Mouse (Mus musculus) midbrain, embryonic 10.5 days (tissue): ENCODE results near the gene Barhl2. TPM values are rescaled to one million over a fixed set of nuclear protein-coding genes. Genes with fewer than 3 reads are reported as not detected.

ENCODE experiments used
- DNase-seq: peaks from one replicate; pipeline ENCODE4 v3.0.0-alpha.2; 2017; ENCODE audit warnings: low spot score
- H3K27ac ChIP-seq: fragments of 300-500 bp; sonication (generic); replicated peaks from 2 replicates; pipeline ENCODE4 v1.5.1; 2016; ENCODE audit warnings: mild to moderate bottlenecking
- H3K27me3 ChIP-seq: fragments of 300-500 bp; sonication (generic); 2 replicates; pipeline ENCODE4 v1.6.1; 2016; ENCODE audit warnings: low read depth, mild to moderate bottlenecking; ENCODE audit not compliant: poor library complexity, severe bottlenecking
- H3K36me3 ChIP-seq: fragments of 300-500 bp; sonication (generic); 2 replicates; pipeline ENCODE4 v1.6.1; 2016; ENCODE audit warnings: mild to moderate bottlenecking, moderate library complexity
- H3K4me1 ChIP-seq: fragments of 300-500 bp; sonication (generic); 2 replicates; pipeline ENCODE4 v1.6.1; 2016
- H3K4me3 ChIP-seq: fragments of 300-500 bp; sonication (generic); 2 replicates; pipeline ENCODE4 v1.5.1; 2016; ENCODE audit warnings: mild to moderate bottlenecking, moderate library complexity
- H3K9me3 ChIP-seq: fragments of 300-500 bp; sonication (generic); replicated peaks from 2 replicates; pipeline ENCODE4 v1.6.1; 2016; ENCODE audit warnings: mild to moderate bottlenecking
- WGBS: fragments of 180-500 bp; shearing (Covaris S2); methylation state at CpG from one replicate; pipeline ENCODE4 v1.1.7; 2016; 5-methylcytosine and 5-hydroxymethylcytosine counted together
- polyA plus RNA-seq: library from polyadenylated mRNA; unstranded; fragments of >200 nt; fragmentation: Nextera tagmentation; extraction: Ambion mirVana; gene quantifications from 2 replicates; pipeline ENCODE4 v1.2.1, GENCODE M21; 2016

Gene Barhl2
- polyA plus RNA-seq, 1 experiment from 2014 or later, result 4.4 TPM

DNA sequence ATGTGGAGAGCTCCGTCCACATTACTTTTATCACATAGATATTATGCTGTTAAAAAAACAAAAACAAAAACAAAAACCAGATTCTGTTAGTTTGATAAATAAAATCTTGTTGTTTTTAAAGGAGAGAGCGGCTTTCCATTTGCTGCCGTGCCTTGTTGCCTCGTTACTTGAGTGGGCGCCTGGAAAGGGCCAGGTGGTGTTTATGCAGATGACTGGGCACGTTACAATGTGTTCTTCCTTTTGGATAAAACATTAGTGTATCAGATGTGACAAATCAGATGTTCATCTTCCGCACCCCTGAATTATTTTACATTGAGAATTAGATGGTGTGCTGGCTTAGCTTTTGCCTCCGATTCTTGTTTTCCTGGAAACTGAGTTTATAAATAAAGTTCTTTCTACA lies 37.1 kb downstream of the Barhl2 start:
- Histone ChIP-seq H3K4me3 (no peak overlapping the region), H3K27me3 (0 out of 2 replicates have a peak, but pooled peaks cover 2% of the 10 kb centered on the region), H3K36me3 (no peaks in the 10 kb centered on the region), H3K9me3 (no peaks in the 10 kb centered on the region; the same call in 1 of the 2 replicates), H3K4me1 (peaks cover 5% of the 10 kb centered on the region), H3K27ac (no peak overlapping the region)
- 92% methylated on average over 8 of the region's 8 CpGs for WGBS
- DNase-seq, result no peak

DNA sequence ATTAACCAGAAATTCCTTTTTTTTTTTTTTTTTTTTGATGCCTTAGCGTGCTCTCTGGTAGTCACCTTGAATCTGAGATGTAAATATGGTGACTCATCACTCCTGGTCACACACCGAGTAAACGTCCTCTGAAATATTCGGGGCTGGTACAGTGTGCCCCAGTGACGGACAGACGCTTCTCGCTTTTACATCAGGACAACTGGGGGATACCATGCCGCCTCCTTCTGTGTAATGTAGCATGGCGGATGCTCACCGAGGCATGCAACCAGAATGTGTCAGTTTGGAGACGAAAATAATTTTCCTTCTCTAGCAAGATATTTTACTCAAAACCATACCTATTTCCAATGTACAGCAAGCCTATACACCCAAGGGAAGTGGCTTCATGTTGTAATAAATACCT lies 37.6 kb downstream of the Barhl2 start:
- Histone ChIP-seq H3K27me3 (peaks cover 7% of the 10 kb centered on the region; the same call in 1 of the 2 replicates), H3K4me1 (peaks cover 5% of the 10 kb centered on the region), H3K9me3 (no peaks in the 10 kb centered on the region; the same call in 1 of the 2 replicates), H3K36me3 (no peaks in the 10 kb centered on the region), H3K27ac (no peak overlapping the region), H3K4me3 (no peak overlapping the region)
- DNase-seq, result no peak
- WGBS, result 95% methylated on average over 11 of the region's 11 CpGs

DNA sequence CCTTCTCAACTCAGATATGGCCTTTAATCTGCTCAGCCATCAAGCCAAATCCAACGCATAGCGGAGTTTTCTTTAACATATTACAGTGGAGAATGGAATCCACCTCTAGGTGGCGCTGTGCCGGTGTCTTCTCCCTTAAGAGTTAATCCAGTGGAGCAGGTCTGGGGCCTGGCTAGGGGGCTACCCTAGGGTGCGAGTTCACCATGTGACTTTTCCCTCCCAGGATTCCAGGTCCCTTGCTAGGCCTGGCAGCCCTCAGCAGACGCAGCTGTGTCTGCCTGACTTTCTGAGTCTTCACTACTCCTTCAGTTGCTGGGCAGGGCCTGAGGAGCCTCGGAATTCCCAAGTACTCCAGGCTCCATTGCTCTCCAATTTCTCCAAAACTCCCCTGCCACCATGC lies 40.8 kb downstream of the Barhl2 start:
- 37% methylated on average over 7 of the region's 7 CpGs for WGBS

DNA sequence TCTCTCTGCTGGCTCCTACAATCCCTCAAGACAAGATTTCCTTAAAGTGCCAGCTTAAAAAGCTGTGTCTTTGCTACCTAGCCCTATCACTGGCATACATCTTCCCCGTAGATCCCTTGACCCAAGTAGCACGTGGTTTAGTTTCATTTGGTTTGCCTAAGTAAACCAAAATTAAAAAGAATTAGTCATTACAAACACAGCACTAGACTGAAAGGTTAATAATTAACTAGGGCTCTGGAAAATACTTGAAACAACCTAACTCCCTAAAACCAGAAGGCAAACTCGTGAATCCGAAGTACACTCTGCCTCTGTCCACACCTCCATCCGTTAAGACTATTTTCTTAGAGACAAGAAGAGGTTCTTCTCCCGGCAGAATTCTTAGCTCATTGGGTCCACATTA lies 41.4 kb downstream of the Barhl2 start:
- WGBS, result 84% methylated on average over 6 of the region's 6 CpGs

More for the DNA sequence above, 40.8 kb downstream of the Barhl2 start:
- Histone ChIP-seq H3K4me1 (peaks cover 8% of the 10 kb centered on the region), H3K27ac (0 out of 2 replicates have a peak overlapping the region, but pooled peaks have one; percentile 13), H3K27me3 (peaks cover 11% of the 10 kb centered on the region; the same call in 1 of the 2 replicates), H3K36me3 (no peaks in the 10 kb centered on the region), H3K9me3 (no peaks in the 10 kb centered on the region), H3K4me3 (no peak overlapping the region)
- DNase-seq, result peak; percentile 45

DNA sequence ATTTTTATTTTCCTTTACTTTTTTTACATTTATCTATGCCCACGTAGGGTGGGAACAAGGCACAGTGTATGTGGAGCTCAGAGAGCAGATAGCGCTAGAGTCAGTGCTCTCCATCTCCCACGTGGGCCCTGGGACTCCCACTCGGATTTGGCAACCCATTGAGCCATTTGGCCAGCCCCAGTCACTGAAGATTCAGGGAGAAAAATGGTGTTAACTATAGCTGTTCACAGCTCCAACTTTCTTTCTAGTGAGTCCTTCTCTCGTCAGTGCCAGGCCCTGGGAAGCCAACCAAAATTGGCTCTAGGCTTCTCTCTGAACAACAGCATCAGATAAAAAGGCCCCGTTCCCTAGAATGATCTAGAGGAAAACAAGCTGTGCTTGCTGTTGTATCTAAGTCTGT lies 42.2 kb downstream of the Barhl2 start:
- Histone ChIP-seq H3K36me3 (no peaks in the 10 kb centered on the region), H3K27me3 (peaks cover 11% of the 10 kb centered on the region; the same call in 1 of the 2 replicates), H3K4me1 (peaks cover 8% of the 10 kb centered on the region; the same call in 1 of the 2 replicates), H3K27ac (no peak overlapping the region), H3K9me3 (no peaks in the 10 kb centered on the region), H3K4me3 (no peak overlapping the region)
- no peak for DNase-seq
- 80% methylated on average over 6 of the region's 6 CpGs for WGBS

More for the DNA sequence above, 41.4 kb downstream of the Barhl2 start:
- Histone ChIP-seq H3K36me3 (no peaks in the 10 kb centered on the region), H3K4me1 (peaks cover 8% of the 10 kb centered on the region), H3K27ac (no peak overlapping the region), H3K27me3 (peaks cover 11% of the 10 kb centered on the region; the same call in 1 of the 2 replicates), H3K9me3 (no peaks in the 10 kb centered on the region), H3K4me3 (no peak overlapping the region)
- DNase-seq, result no peak

DNA sequence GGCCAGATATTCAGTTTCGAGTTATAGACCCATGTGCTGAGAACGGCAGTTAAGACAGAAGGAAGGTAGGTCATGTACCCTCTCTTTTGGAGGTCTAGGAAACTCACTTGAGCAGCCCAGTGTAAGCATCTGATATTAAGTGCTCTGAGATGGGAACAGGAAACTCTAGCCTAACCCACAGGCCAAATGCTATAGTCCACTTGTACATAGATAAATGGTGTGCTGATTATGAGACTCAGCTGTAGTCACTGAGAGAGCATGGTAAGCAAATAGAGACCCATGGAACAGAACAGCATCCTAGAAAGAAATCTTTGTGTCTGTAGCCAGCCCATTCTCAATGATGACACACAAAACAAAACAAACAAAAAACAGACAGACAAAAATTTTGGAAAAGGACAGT lies 55.2 kb downstream of the Barhl2 start:
- WGBS, result 91% methylated on average over 2 of the region's 2 CpGs
- H3K4me3 ChIP-seq, result no peak overlapping the region
- DNase-seq, result no peak
- no peak overlapping the region for H3K27ac ChIP-seq
- H3K4me1 ChIP-seq, result no peaks in the 10 kb centered on the region
- no peaks in the 10 kb centered on the region for H3K36me3 ChIP-seq
- no peaks in the 10 kb centered on the region for H3K27me3 ChIP-seq
- H3K9me3 ChIP-seq, result no peaks in the 10 kb centered on the region

Other genes starting within 250 kb of the Barhl2 start
- gene Gm17304, start 150.9 kb upstream of the Barhl2 start, polyA plus RNA-seq, result not detected in 2 replicates
- 59.0 and 63.0 TPM in 2 replicates for gene Zfp644, start 239.1 kb upstream of the Barhl2 start, polyA plus RNA-seq